ENCODE assay signal across 8 mouse cellular contexts in the genomic region with DNA sequence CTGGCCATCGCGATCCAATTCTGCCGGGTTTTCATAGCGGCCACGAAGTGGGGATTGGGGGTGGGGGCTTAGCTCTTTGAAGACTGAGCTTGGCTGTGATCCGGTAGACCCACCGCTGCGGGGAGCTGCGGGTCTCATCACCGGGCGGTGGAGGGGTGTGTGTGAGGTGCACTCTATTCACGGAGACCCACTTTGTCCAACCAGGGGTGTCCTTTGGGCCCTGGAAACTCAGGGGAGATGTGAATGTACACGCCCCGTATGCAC. TPM values are rescaled to one million over a fixed set of nuclear protein-coding genes. Genes with fewer than 3 reads are reported as not detected.
DNase-seq lines count a peak whose midpoint lies in the region; ATAC-seq and TF ChIP-seq lines count a peak whose summit lies in the region.

No protein-coding gene starts in this region.

- no peak for TF ChIP-seq EP300 in heart, postnatal 0 days (IDR thresholded peaks at IDR 0.05; ENCODE audit: low read depth)

- no peaks in the 10 kb centered on the region for H3K36me3 ChIP-seq in heart, embryonic 14.5 days (ENCODE audit: control insufficient read depth, insufficient read depth, low read length)
- no peaks in the 10 kb centered on the region for H3K36me3 ChIP-seq in heart, postnatal 0 days (replicated peaks; ENCODE audit: control insufficient read depth, insufficient read depth, low read length)
- H3K36me3 ChIP-seq in midbrain, embryonic 11.5 days (ENCODE audit: control insufficient read depth, insufficient read depth, low read length): no peaks in the 10 kb centered on the region

- H3K27ac ChIP-seq in heart, embryonic 14.5 days (replicated peaks in 1 of 2; ENCODE audit: control insufficient read depth in 1 of 2, insufficient read depth in 1 of 2, low read depth in 2 of 2, low read length in 2 of 2): peak overlapping the region; percentile 73 to 96
- peak overlapping the region; percentile 97 for H3K27ac ChIP-seq in heart, postnatal 0 days (ENCODE audit: low read depth)
- peak overlapping the region; percentile 98 for H3K27ac ChIP-seq in midbrain, embryonic 11.5 days (ENCODE audit: low read depth, low read length)

- no peak for TF ChIP-seq CTCF in heart, postnatal 0 days (IDR thresholded peaks at IDR 0.05; ENCODE audit: low read depth)

- peak overlapping the region; percentile 91 for H3K4me2 ChIP-seq in heart, embryonic 14.5 days (ENCODE audit: low read length)
- peak overlapping the region; percentile 99 for H3K4me2 ChIP-seq in heart, postnatal 0 days (ENCODE audit: low read depth, low read length)
- peak overlapping the region; percentile 71 for H3K4me2 ChIP-seq in midbrain, embryonic 11.5 days

- DNase-seq in heart, postnatal 25 days (ENCODE audit: low spot score): no peak
- DNase-seq in MEL-GATA-1-ER (ENCODE audit: extremely low read depth, low read depth): peak; percentile 36
- DNase-seq in heart, postnatal 0 days (ENCODE audit: low spot score): no peak
- DNase-seq in midbrain, embryonic 11.5 days (ENCODE audit: low spot score, missing footprints): no peak
- no peak for DNase-seq in left cerebral cortex, adult 9 months (ENCODE audit: low spot score in 2 of 2)
- no peak for DNase-seq in T-cell, adult 2 months (ENCODE audit: low spot score)
- DNase-seq in layer of hippocampus, postnatal 36 days: no peak

- WGBS in heart, embryonic 14.5 days: under 1% methylated on average over 14 of the region's 14 CpGs
- WGBS in heart, postnatal 0 days: under 1% methylated on average over 14 of the region's 14 CpGs
- 1% methylated on average over 14 of the region's 14 CpGs for WGBS in midbrain, embryonic 11.5 days

- intact Hi-C loops in heart, postnatal 25 days (cut with DNase I): loop anchor here (10.0 kb wide), 2 partner anchors 148 to 318 kb away; no protein-coding TSS in a partner anchor

- no peaks in the 10 kb centered on the region for H3K9me3 ChIP-seq in heart, embryonic 14.5 days (ENCODE audit: control insufficient read depth, low read length)
- H3K9me3 ChIP-seq in heart, postnatal 0 days (replicated peaks; ENCODE audit: control insufficient read depth, low read length): no peaks in the 10 kb centered on the region
- no peaks in the 10 kb centered on the region for H3K9me3 ChIP-seq in midbrain, embryonic 11.5 days (ENCODE audit: control insufficient read depth, low read length)

- peaks cover 4% of the 10 kb centered on the region; the same call in 1 of the 2 replicates for H3K27me3 ChIP-seq in heart, embryonic 14.5 days (ENCODE audit: control insufficient read depth, insufficient read depth, low read length)
- 0 out of 2 replicates have a peak, but pooled peaks cover 5% of the 10 kb centered on the region for H3K27me3 ChIP-seq in heart, postnatal 0 days (ENCODE audit: control insufficient read depth, insufficient read depth, low read length)
- no peaks in the 10 kb centered on the region for H3K27me3 ChIP-seq in midbrain, embryonic 11.5 days (ENCODE audit: control insufficient read depth, insufficient read depth, low read length)

- H3K4me3 ChIP-seq in heart, embryonic 14.5 days (ENCODE audit: control insufficient read depth in 1 of 2, insufficient read depth in 1 of 2, low read depth in 1 of 2, low read length in 2 of 2): peak overlapping the region; percentile 73 to 98
- H3K4me3 ChIP-seq in heart, postnatal 0 days (ENCODE audit: low read depth, low read length): peak overlapping the region; percentile 82
- peak overlapping the region; percentile 97 for H3K4me3 ChIP-seq in midbrain, embryonic 11.5 days (ENCODE audit: low read depth, low read length)

- peaks cover 4 to 9% of the 10 kb centered on the region in 2 experiments for H3K4me1 ChIP-seq in heart, embryonic 14.5 days (ENCODE audit: control insufficient read depth in 2 of 2, insufficient read depth in 2 of 2, low read length in 2 of 2)
- peaks cover 24% of the 10 kb centered on the region for H3K4me1 ChIP-seq in heart, postnatal 0 days (ENCODE audit: control insufficient read depth, insufficient read depth)
- H3K4me1 ChIP-seq in midbrain, embryonic 11.5 days (ENCODE audit: control insufficient read depth, insufficient read depth, low read length): peaks cover 23% of the 10 kb centered on the region

- ATAC-seq in heart, embryonic 14.5 days (ENCODE audit: insufficient number of reproducible peaks, insufficient read depth, low FRiP score, low read depth): peak; percentile 37
- peak; percentile 9; the same call in 1 of the 2 replicates for ATAC-seq in heart, postnatal 0 days (ENCODE audit: insufficient read depth, low read depth)
- peak; percentile 60 for ATAC-seq in midbrain, embryonic 11.5 days (ENCODE audit: low FRiP score)

- H3K9ac ChIP-seq in heart, embryonic 14.5 days (ENCODE audit: low read length): peak overlapping the region; percentile 83
- peak overlapping the region; percentile 72 for H3K9ac ChIP-seq in heart, postnatal 0 days (replicated peaks; ENCODE audit: low read depth, low read length)
- peak overlapping the region; percentile 86 for H3K9ac ChIP-seq in midbrain, embryonic 11.5 days (ENCODE audit: low read length)

RNA-seq across cellular contexts. Expression of a gene that starts 0.7 kb away (rescaled TPM):
- polyA plus RNA-seq in heart, embryonic 14.5 days (2014; fragmentation: Nextera tagmentation; extraction: Ambion mirVana): 7.7 and 10.8 TPM in 2 replicates
- total RNA-seq in heart, postnatal 25 days (2021): 10 to 100 TPM; 56.9 to 65.6 TPM
- 34.0 and 39.7 TPM in 2 replicates for total RNA-seq in heart, postnatal 0 days (2014; rRNA removed; ENCODE audit: low replicate concordance)
- polyA plus RNA-seq in heart, postnatal 0 days (2015; fragmentation: Nextera tagmentation; extraction: Ambion mirVana): 4.4 and 5.0 TPM in 2 replicates
- polyA plus RNA-seq in midbrain, embryonic 11.5 days (2014; fragmentation: Nextera tagmentation; extraction: Ambion mirVana): 9.1 and 9.4 TPM in 2 replicates
- total RNA-seq in layer of hippocampus, postnatal 36 days (2021): 100 to 1,000 TPM; 120 to 127 TPM

RNA-seq across cellular contexts. Expression of a gene that starts 17.0 kb away (rescaled TPM):
- 65.0 and 71.8 TPM in 2 replicates for polyA plus RNA-seq in heart, embryonic 14.5 days (2014; fragmentation: Nextera tagmentation; extraction: Ambion mirVana)
- total RNA-seq in heart, postnatal 25 days (2021): 10 to 100 TPM; 78.6 to 79.4 TPM
- 107 and 138 TPM in 2 replicates for total RNA-seq in heart, postnatal 0 days (2014; rRNA removed; ENCODE audit: low replicate concordance)
- 55.5 and 61.5 TPM in 2 replicates for polyA plus RNA-seq in heart, postnatal 0 days (2015; fragmentation: Nextera tagmentation; extraction: Ambion mirVana)
- 110 and 114 TPM in 2 replicates for polyA plus RNA-seq in midbrain, embryonic 11.5 days (2014; fragmentation: Nextera tagmentation; extraction: Ambion mirVana)
- 100 to 1,000 TPM in 1 of 2 experiments, 10 to 100 TPM in 1; 96.8 to 101 TPM for total RNA-seq in layer of hippocampus, postnatal 36 days (2021)

Comparison
In these comparisons a context has a peak if more than half of its experiments do, and no peak if none do; other contexts are left out.
1. ATAC-seq: peak in every context shown above with its lines; median percentile 60 in midbrain, embryonic 11.5 days; 37 in heart, embryonic 14.5 days; 9 in heart, postnatal 0 days.